Mouse (Mus musculus): ENCODE measurements around the gene BC049352. TPM values are rescaled to one million over a fixed set of nuclear protein-coding genes. Genes with fewer than 3 reads are reported as not detected.

Gene BC049352
- polyA plus RNA-seq, 1 experiment from 2014 or later: 1.0 TPM

DNA sequence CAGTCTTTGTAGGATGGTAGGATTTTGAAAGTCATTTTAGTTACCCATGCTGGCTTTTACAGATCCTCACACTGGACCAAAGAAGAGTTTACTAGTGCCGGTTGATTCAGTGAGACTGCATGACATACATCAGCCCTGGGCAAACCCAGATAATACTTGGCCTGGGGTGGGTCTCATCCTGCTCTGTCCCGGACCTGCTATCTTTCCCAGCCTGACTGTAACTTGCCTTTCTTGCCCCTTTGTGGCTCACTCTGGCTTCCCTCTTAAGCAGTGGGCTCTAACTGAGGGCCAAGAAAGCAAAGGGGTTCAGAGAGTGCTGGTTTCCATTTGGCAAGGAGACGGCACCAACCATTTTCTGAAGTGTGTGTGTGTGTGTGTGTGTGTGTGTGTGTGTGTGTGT, 37.8 kb downstream of the BC049352 start:
- Histone ChIP-seq H3K4me1 (ENCODE audit: control insufficient read depth, insufficient read depth, low read length) (0 out of 2 replicates have a peak, but pooled peaks cover 2% of the 10 kb centered on the region), H3K9ac (ENCODE audit: low read depth, low read length) (no peak overlapping the region), H3K27ac (replicated peaks; ENCODE audit: low read depth, low read length) (no peak overlapping the region), H3K36me3 (ENCODE audit: control insufficient read depth, insufficient read depth, low read length) (no peaks in the 10 kb centered on the region), H3K4me2 (ENCODE audit: low read depth, low read length) (no peak overlapping the region), H3K9me3 (ENCODE audit: control insufficient read depth, low read length) (no peaks in the 10 kb centered on the region), H3K4me3 (ENCODE audit: low read depth, low read length) (no peak overlapping the region), H3K27me3 (replicated peaks; ENCODE audit: control insufficient read depth, insufficient read depth, low read length) (no peaks in the 10 kb centered on the region)
- DNase-seq (ENCODE audit: low spot score): no peak
- no peak for ATAC-seq (ENCODE audit: low read depth)
- 79% methylated on average over 3 of the region's 3 CpGs for WGBS

DNA sequence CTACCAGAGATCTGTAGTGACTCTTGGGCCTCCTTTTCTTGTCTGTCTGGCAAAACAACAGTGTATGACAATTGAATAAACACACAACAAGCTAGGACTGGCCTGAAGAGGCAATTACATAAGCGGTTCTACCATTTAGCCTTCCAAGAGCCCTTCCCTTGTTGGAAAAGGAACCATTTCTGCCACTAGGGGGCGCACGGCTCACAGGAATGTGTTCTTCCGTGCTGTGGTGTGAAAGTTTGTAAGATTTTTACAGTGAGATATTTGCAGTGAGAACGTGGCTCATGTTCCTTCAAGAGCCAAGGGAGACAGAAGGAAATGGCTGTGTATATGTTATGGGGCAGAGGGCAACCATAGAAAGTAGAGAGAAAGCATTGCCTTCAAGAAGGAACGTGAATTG, 39.8 kb downstream of the BC049352 start:
- 12% methylated on average over 6 of the region's 6 CpGs for WGBS
- peak; percentile 87 for DNase-seq (ENCODE audit: low spot score)
- 0 out of 2 replicates have a peak, but pooled peaks cover 2% of the 10 kb centered on the region for H3K4me1 ChIP-seq (ENCODE audit: control insufficient read depth, insufficient read depth, low read length)
- no peaks in the 10 kb centered on the region for H3K9me3 ChIP-seq (ENCODE audit: control insufficient read depth, low read length)
- peak; percentile 55 for ATAC-seq (ENCODE audit: low read depth)
- H3K4me3 ChIP-seq (ENCODE audit: low read depth, low read length): no peak overlapping the region
- H3K9ac ChIP-seq (ENCODE audit: low read depth, low read length): no peak overlapping the region
- H3K4me2 ChIP-seq (ENCODE audit: low read depth, low read length): no peak overlapping the region
- no peaks in the 10 kb centered on the region for H3K36me3 ChIP-seq (ENCODE audit: control insufficient read depth, insufficient read depth, low read length)
- no peaks in the 10 kb centered on the region for H3K27me3 ChIP-seq (replicated peaks; ENCODE audit: control insufficient read depth, insufficient read depth, low read length)
- H3K27ac ChIP-seq (replicated peaks; ENCODE audit: low read depth, low read length): no peak overlapping the region

DNA sequence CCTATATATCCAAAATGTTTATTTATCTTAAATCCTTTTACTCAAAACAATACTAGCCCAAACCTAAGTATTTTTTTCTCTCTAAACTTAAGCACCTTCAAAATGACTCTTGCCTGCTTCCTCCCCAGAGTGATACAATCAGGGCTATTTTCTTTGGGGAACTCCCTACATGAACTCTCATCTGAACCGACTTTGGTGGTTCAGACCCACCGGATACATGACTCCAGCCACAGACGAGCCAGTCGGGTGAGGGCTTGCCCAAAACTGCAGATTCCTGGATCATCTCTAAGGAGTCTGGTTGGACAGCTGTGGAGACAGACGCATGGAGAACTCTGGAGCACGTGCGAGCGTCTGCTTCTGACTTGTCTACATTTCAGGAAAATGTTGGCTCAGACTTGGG, 47.6 kb downstream of the BC049352 start:
- Histone ChIP-seq H3K4me1 (ENCODE audit: control insufficient read depth, insufficient read depth, low read length) (no peaks in the 10 kb centered on the region), H3K4me2 (ENCODE audit: low read depth, low read length) (no peak overlapping the region), H3K9me3 (ENCODE audit: control insufficient read depth, low read length) (no peaks in the 10 kb centered on the region), H3K27me3 (replicated peaks; ENCODE audit: control insufficient read depth, insufficient read depth, low read length) (no peaks in the 10 kb centered on the region), H3K4me3 (ENCODE audit: low read depth, low read length) (no peak overlapping the region), H3K36me3 (ENCODE audit: control insufficient read depth, insufficient read depth, low read length) (no peaks in the 10 kb centered on the region), H3K27ac (replicated peaks; ENCODE audit: low read depth, low read length) (no peak overlapping the region), H3K9ac (ENCODE audit: low read depth, low read length) (no peak overlapping the region)
- 59% methylated on average over 8 of the region's 8 CpGs for WGBS
- DNase-seq (ENCODE audit: low spot score): no peak
- no peak for ATAC-seq (ENCODE audit: low read depth)

DNA sequence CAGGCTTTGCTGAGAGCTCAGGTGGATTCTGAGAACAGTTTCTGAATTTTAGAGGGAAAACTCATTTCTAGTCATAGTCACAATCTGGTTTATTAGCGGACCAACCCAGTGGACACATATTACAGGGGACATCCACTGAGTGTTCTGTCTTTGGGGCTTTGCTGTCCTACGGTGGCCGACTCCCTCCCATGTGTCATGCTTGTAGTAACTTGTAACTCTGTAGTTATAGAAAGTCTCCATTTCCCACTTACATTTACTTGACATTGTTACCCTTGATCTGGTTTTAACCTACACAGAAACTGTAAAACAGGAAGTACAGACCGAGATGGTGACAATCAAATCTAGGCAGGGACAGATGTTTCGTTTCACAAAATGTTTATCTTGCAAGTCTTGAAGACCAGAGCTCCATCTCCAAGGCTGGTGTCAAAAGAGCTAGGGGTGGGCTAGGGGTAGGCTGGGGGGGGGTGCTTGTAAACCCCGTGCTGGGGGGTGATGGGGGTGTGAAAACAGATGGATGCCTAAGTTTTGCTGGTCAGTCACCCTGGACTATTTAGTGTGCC, 53.9 kb downstream of the BC049352 start:
- 64% methylated on average over 6 of the region's 6 CpGs for WGBS
- Histone ChIP-seq H3K27ac (replicated peaks; ENCODE audit: low read depth, low read length) (no peak overlapping the region), H3K4me2 (ENCODE audit: low read depth, low read length) (no peak overlapping the region), H3K4me3 (ENCODE audit: low read depth, low read length) (no peak overlapping the region), H3K9ac (ENCODE audit: low read depth, low read length) (no peak overlapping the region), H3K27me3 (replicated peaks; ENCODE audit: control insufficient read depth, insufficient read depth, low read length) (no peaks in the 10 kb centered on the region; the same call in 1 of the 2 replicates), H3K4me1 (ENCODE audit: control insufficient read depth, insufficient read depth, low read length) (no peaks in the 10 kb centered on the region), H3K9me3 (ENCODE audit: control insufficient read depth, low read length) (no peaks in the 10 kb centered on the region), H3K36me3 (ENCODE audit: control insufficient read depth, insufficient read depth, low read length) (no peaks in the 10 kb centered on the region)
- DNase-seq (ENCODE audit: low spot score): no peak
- no peak for ATAC-seq (ENCODE audit: low read depth)

- H3K27ac ChIP-seq (replicated peaks; ENCODE audit: low read depth, low read length): no peak overlapping the region
- H3K9me3 ChIP-seq (ENCODE audit: control insufficient read depth, low read length): no peaks in the 10 kb centered on the region
- WGBS: 42% methylated on average over 7 of the region's 7 CpGs
- H3K4me3 ChIP-seq (ENCODE audit: low read depth, low read length): no peak overlapping the region
- no peak for DNase-seq (ENCODE audit: low spot score)
- no peaks in the 10 kb centered on the region for H3K36me3 ChIP-seq (ENCODE audit: control insufficient read depth, insufficient read depth, low read length)
- H3K9ac ChIP-seq (ENCODE audit: low read depth, low read length): no peak overlapping the region
- no peak for ATAC-seq (ENCODE audit: low read depth)
- no peaks in the 10 kb centered on the region; the same call in 1 of the 2 replicates for H3K27me3 ChIP-seq (replicated peaks; ENCODE audit: control insufficient read depth, insufficient read depth, low read length)
- H3K4me2 ChIP-seq (ENCODE audit: low read depth, low read length): no peak overlapping the region
- no peaks in the 10 kb centered on the region for H3K4me1 ChIP-seq (ENCODE audit: control insufficient read depth, insufficient read depth, low read length)
These were observed 54.9 kb downstream of the BC049352 start for GRCm38 (mm10) chr9:45236744-45237143.

DNA sequence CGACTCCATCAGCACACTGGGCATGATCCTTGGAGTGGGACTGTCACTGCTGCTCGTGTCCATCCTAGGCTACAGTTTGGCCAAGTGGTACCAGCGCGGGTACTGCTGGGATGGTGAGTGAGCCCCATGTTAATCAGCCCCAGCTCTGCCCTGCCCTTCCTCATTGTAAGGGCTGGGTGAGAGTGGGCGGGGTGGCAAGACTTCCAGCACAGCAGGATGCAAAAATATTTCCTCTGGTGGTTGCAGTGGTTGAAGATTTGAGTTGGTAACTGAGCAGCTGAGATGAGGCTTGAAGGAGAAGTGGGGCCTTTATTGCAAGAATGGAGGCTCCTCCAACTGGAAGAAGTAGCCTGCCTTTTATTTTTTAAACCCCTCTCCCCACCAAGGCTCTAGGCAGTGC, 59.6 kb downstream of the BC049352 start:
- DNase-seq (ENCODE audit: low spot score) (no peak), ATAC-seq (ENCODE audit: low read depth) (no peak)
- Histone ChIP-seq H3K27ac (replicated peaks; ENCODE audit: low read depth, low read length) (no peak overlapping the region), H3K4me1 (ENCODE audit: control insufficient read depth, insufficient read depth, low read length) (no peaks in the 10 kb centered on the region), H3K4me2 (ENCODE audit: low read depth, low read length) (no peak overlapping the region), H3K9me3 (ENCODE audit: control insufficient read depth, low read length) (no peaks in the 10 kb centered on the region), H3K27me3 (replicated peaks; ENCODE audit: control insufficient read depth, insufficient read depth, low read length) (no peaks in the 10 kb centered on the region; the same call in 1 of the 2 replicates), H3K9ac (ENCODE audit: low read depth, low read length) (no peak overlapping the region), H3K4me3 (ENCODE audit: low read depth, low read length) (no peak overlapping the region), H3K36me3 (ENCODE audit: control insufficient read depth, insufficient read depth, low read length) (no peaks in the 10 kb centered on the region)
- WGBS: 75% methylated on average over 5 of the region's 5 CpGs

- H3K4me2 ChIP-seq (ENCODE audit: low read depth, low read length): no peak overlapping the region
- H3K4me3 ChIP-seq (ENCODE audit: low read depth, low read length): no peak overlapping the region
- no peaks in the 10 kb centered on the region for H3K9me3 ChIP-seq (ENCODE audit: control insufficient read depth, low read length)
- H3K27ac ChIP-seq (replicated peaks; ENCODE audit: low read depth, low read length): no peak overlapping the region
- no peak for DNase-seq (ENCODE audit: low spot score)
- H3K36me3 ChIP-seq (ENCODE audit: control insufficient read depth, insufficient read depth, low read length): no peaks in the 10 kb centered on the region
- no peaks in the 10 kb centered on the region for H3K4me1 ChIP-seq (ENCODE audit: control insufficient read depth, insufficient read depth, low read length)
- H3K27me3 ChIP-seq (replicated peaks; ENCODE audit: control insufficient read depth, insufficient read depth, low read length): no peaks in the 10 kb centered on the region; the same call in 1 of the 2 replicates
- 79% methylated on average over 1 of the region's 1 CpGs for WGBS
- no peak for ATAC-seq (ENCODE audit: low read depth)
- no peak overlapping the region for H3K9ac ChIP-seq (ENCODE audit: low read depth, low read length)
These were observed 63.6 kb downstream of the BC049352 start for GRCm38 (mm10) chr9:45245432-45245831.

DNA sequence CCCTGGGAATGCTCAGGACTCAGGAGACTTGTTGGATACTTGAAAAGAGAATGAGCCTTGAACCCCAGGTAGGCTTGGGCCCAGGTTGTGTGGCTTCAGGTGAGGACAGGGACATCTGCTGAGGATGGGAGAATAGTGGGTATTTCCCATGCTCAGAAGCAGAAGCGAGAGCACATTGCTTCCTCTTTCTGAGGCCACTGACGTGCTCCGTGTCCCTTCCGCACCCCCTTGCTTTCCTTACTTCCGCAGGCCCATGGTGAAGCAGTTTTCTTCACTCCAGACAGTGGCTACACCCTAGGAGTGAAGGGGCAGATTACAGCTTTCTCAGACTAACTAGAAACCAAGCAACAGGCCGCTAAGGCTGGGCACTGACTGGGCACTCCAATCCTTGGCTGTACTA, 64.3 kb downstream of the BC049352 start:
- 93% methylated on average over 6 of the region's 6 CpGs for WGBS
- Histone ChIP-seq H3K9ac (ENCODE audit: low read depth, low read length) (no peak overlapping the region), H3K27me3 (replicated peaks; ENCODE audit: control insufficient read depth, insufficient read depth, low read length) (no peaks in the 10 kb centered on the region), H3K4me3 (ENCODE audit: low read depth, low read length) (no peak overlapping the region), H3K36me3 (ENCODE audit: control insufficient read depth, insufficient read depth, low read length) (no peaks in the 10 kb centered on the region), H3K4me1 (ENCODE audit: control insufficient read depth, insufficient read depth, low read length) (no peaks in the 10 kb centered on the region), H3K27ac (replicated peaks; ENCODE audit: low read depth, low read length) (no peak overlapping the region), H3K4me2 (ENCODE audit: low read depth, low read length) (no peak overlapping the region), H3K9me3 (ENCODE audit: control insufficient read depth, low read length) (no peaks in the 10 kb centered on the region)
- ATAC-seq (ENCODE audit: low read depth) (no peak), DNase-seq (ENCODE audit: low spot score) (no peak)

- no peak overlapping the region for H3K27ac ChIP-seq (replicated peaks; ENCODE audit: low read depth, low read length)
- 61% methylated on average over 2 of the region's 2 CpGs for WGBS
- DNase-seq (ENCODE audit: low spot score) (no peak), ATAC-seq (ENCODE audit: low read depth) (no peak)
- no peaks in the 10 kb centered on the region for H3K36me3 ChIP-seq (ENCODE audit: control insufficient read depth, insufficient read depth, low read length)
- H3K4me3 ChIP-seq (ENCODE audit: low read depth, low read length): no peak overlapping the region
- H3K9ac ChIP-seq (ENCODE audit: low read depth, low read length): no peak overlapping the region
- H3K27me3 ChIP-seq (replicated peaks; ENCODE audit: control insufficient read depth, insufficient read depth, low read length): no peaks in the 10 kb centered on the region
- no peaks in the 10 kb centered on the region for H3K4me1 ChIP-seq (ENCODE audit: control insufficient read depth, insufficient read depth, low read length)
- no peak overlapping the region for H3K4me2 ChIP-seq (ENCODE audit: low read depth, low read length)
- no peaks in the 10 kb centered on the region for H3K9me3 ChIP-seq (ENCODE audit: control insufficient read depth, low read length)
These were observed 65.7 kb downstream of the BC049352 start for GRCm38 (mm10) chr9:45247536-45247935.
